Mouse (Mus musculus) midbrain, embryonic 14.5 days (tissue): ENCODE measurements around the gene Hoxc12. TPM values are rescaled to one million over a fixed set of nuclear protein-coding genes. Genes with fewer than 3 reads are reported as not detected.

ENCODE experiments used
- ATAC-seq: fragments of 200-750 bp; cut with Nextera tagmentation; 2 replicates; pipeline ENCODE4 v1.8.0; 2017; ENCODE audit warnings: moderate number of reproducible peaks, moderate library complexity; ENCODE audit not compliant: low FRiP score, low TSS enrichment
- DNase-seq: peaks from one replicate; pipeline ENCODE4 v3.0.0-alpha.2; 2015
- H3K27ac ChIP-seq: fragments of 300-500 bp; sonication (generic); replicated peaks from 2 replicates; pipeline ENCODE4 v1.5.1; 2014; ENCODE audit warnings: mild to moderate bottlenecking, low read depth, low read length, moderate library complexity
- H3K27me3 ChIP-seq: fragments of 300-500 bp; sonication (generic); 2 replicates; pipeline ENCODE4 v1.6.1; 2014; ENCODE audit warnings: low read length, control low read depth, mixed read lengths; ENCODE audit not compliant: control insufficient read depth, insufficient read depth
- H3K36me3 ChIP-seq: fragments of 300-500 bp; sonication (generic); 2 replicates; pipeline ENCODE4 v1.6.1; 2014; ENCODE audit warnings: low read length, control low read depth; ENCODE audit not compliant: control insufficient read depth, insufficient read depth
- H3K4me1 ChIP-seq: fragments of 300-500 bp; sonication (generic); 2 replicates; pipeline ENCODE4 v1.6.1; 2014; ENCODE audit warnings: mild to moderate bottlenecking, antibody characterized with exemption, low read length, control low read depth; ENCODE audit not compliant: control insufficient read depth, insufficient read depth
- H3K4me2 ChIP-seq: fragments of 300-500 bp; sonication (generic); 2 replicates; pipeline ENCODE4 v1.6.1; 2014; ENCODE audit warnings: mild to moderate bottlenecking, low read length, moderate library complexity
- H3K4me3 ChIP-seq: fragments of 300-500 bp; sonication (generic); replicated peaks from 2 replicates; pipeline ENCODE4 v1.5.1; 2014; ENCODE audit warnings: low read depth, low read length
- H3K9ac ChIP-seq: fragments of 300-500 bp; sonication (generic); replicated peaks from 2 replicates; pipeline ENCODE4 v1.6.1; 2014; ENCODE audit warnings: mild to moderate bottlenecking, low read length, moderate library complexity
- H3K9me3 ChIP-seq: fragments of 300-500 bp; sonication (generic); 2 replicates; pipeline ENCODE4 v1.6.1; 2016; ENCODE audit warnings: low read length, control low read depth, mixed read lengths; ENCODE audit not compliant: control insufficient read depth
- WGBS: fragments of 180-500 bp; shearing (Covaris S2); extraction: QIAGEN DNeasy Blood & Tissue Kit; methylation state at CpG from one replicate; pipeline ENCODE4 v1.1.7; 2014; 5-methylcytosine and 5-hydroxymethylcytosine counted together
- polyA plus RNA-seq: library from polyadenylated mRNA; unstranded; fragments of >200 nt; fragmentation: Nextera tagmentation; extraction: Ambion mirVana; gene quantifications from 2 replicates; pipeline ENCODE4 v1.2.1, GENCODE M21; 2014

Gene Hoxc12
- not detected in 2 replicates for polyA plus RNA-seq

- ATAC-seq (no peak), DNase-seq (no peak)
- Histone ChIP-seq H3K27me3 (peaks cover 100% of the 10 kb centered on the region), H3K9me3 (no peaks in the 10 kb centered on the region), H3K36me3 (no peaks in the 10 kb centered on the region), H3K4me1 (no peaks in the 10 kb centered on the region), H3K9ac (no peak within 1 kb of the TSS), H3K4me3 (no peak within 1 kb of the TSS), H3K27ac (no peak within 1 kb of the TSS), H3K4me2 (no peak within 1 kb of the TSS)
- WGBS = 1% methylated on average over 31 of the region's 31 CpGs
These were observed at the start of gene Hoxc12 for GRCm38 (mm10) chr15:102936279-102936972. Gene Hoxc12, plus strand, starts transcription at chr15:102936757.

GRCm38 (mm10) chr15:102895115-102895514, 41.4 kb upstream of the Hoxc12 start:
- H3K9me3 ChIP-seq = no peaks in the 10 kb centered on the region
- H3K4me3 ChIP-seq = no peak overlapping the region
- DNase-seq = no peak
- H3K27me3 ChIP-seq = peaks cover 10% of the 10 kb centered on the region; the same call in 1 of the 2 replicates
- H3K27ac ChIP-seq = no peak overlapping the region
- WGBS = 88% methylated on average over 6 of the region's 6 CpGs
- no peak overlapping the region for H3K9ac ChIP-seq
- H3K36me3 ChIP-seq = no peaks in the 10 kb centered on the region
- no peaks in the 10 kb centered on the region for H3K4me1 ChIP-seq
- H3K4me2 ChIP-seq = no peak overlapping the region
- no peak for ATAC-seq

- ATAC-seq = no peak
- Histone ChIP-seq H3K9me3 (no peaks in the 10 kb centered on the region), H3K9ac (no peak overlapping the region), H3K4me3 (no peak overlapping the region), H3K27me3 (peaks cover 74% of the 10 kb centered on the region), H3K4me2 (no peak overlapping the region), H3K4me1 (no peaks in the 10 kb centered on the region), H3K27ac (no peak overlapping the region), H3K36me3 (no peaks in the 10 kb centered on the region)
- no peak for DNase-seq
- WGBS = 55% methylated on average over 1 of the region's 1 CpGs
These were observed 31.6 kb upstream of the Hoxc12 start for GRCm38 (mm10) chr15:102904946-102905345.

GRCm38 (mm10) chr15:102909536-102909935, 27.0 kb upstream of the Hoxc12 start:
- H3K9me3 ChIP-seq = no peaks in the 10 kb centered on the region
- H3K9ac ChIP-seq = no peak overlapping the region
- DNase-seq = no peak
- H3K4me2 ChIP-seq = no peak overlapping the region
- no peak overlapping the region for H3K27ac ChIP-seq
- H3K4me1 ChIP-seq = no peaks in the 10 kb centered on the region
- no peak for ATAC-seq
- 3% methylated on average over 4 of the region's 4 CpGs for WGBS
- H3K4me3 ChIP-seq = no peak overlapping the region
- H3K27me3 ChIP-seq = peaks cover 94% of the 10 kb centered on the region
- H3K36me3 ChIP-seq = no peaks in the 10 kb centered on the region

- DNase-seq (no peak), ATAC-seq (no peak)
- under 1% methylated on average over 18 of the region's 18 CpGs for WGBS
- no peaks in the 10 kb centered on the region for H3K36me3 ChIP-seq
- no peak overlapping the region for H3K4me3 ChIP-seq
- no peak overlapping the region for H3K9ac ChIP-seq
- H3K4me1 ChIP-seq = no peaks in the 10 kb centered on the region
- H3K27ac ChIP-seq = no peak overlapping the region
- H3K27me3 ChIP-seq = peaks cover 94% of the 10 kb centered on the region
- H3K9me3 ChIP-seq = no peaks in the 10 kb centered on the region
- H3K4me2 ChIP-seq = no peak overlapping the region
These were observed 26.5 kb upstream of the Hoxc12 start for GRCm38 (mm10) chr15:102910038-102910437.

- under 1% methylated on average over 22 of the region's 22 CpGs for WGBS
- Histone ChIP-seq H3K36me3 (no peaks in the 10 kb centered on the region), H3K4me2 (no peak overlapping the region), H3K9ac (no peak overlapping the region), H3K9me3 (no peaks in the 10 kb centered on the region), H3K4me3 (no peak overlapping the region), H3K4me1 (no peaks in the 10 kb centered on the region), H3K27me3 (peaks cover 93% of the 10 kb centered on the region), H3K27ac (no peak overlapping the region)
- ATAC-seq (no peak), DNase-seq (no peak)
These were observed 26.0 kb upstream of the Hoxc12 start for GRCm38 (mm10) chr15:102910496-102911095.

- H3K36me3 ChIP-seq = no peaks in the 10 kb centered on the region
- no peak for ATAC-seq
- H3K4me2 ChIP-seq = no peak overlapping the region
- no peaks in the 10 kb centered on the region for H3K9me3 ChIP-seq
- H3K27me3 ChIP-seq = peaks cover 95% of the 10 kb centered on the region
- no peaks in the 10 kb centered on the region for H3K4me1 ChIP-seq
- no peak overlapping the region for H3K9ac ChIP-seq
- no peak overlapping the region for H3K4me3 ChIP-seq
- H3K27ac ChIP-seq = no peak overlapping the region
- 0% methylated on average over 19 of the region's 19 CpGs for WGBS
- DNase-seq = no peak
These were observed 23.4 kb upstream of the Hoxc12 start for GRCm38 (mm10) chr15:102913038-102913585.

GRCm38 (mm10) chr15:102917972-102918572, 18.5 kb upstream of the Hoxc12 start:
- Histone ChIP-seq H3K36me3 (no peaks in the 10 kb centered on the region), H3K4me2 (no peak overlapping the region), H3K9me3 (no peaks in the 10 kb centered on the region), H3K4me1 (no peaks in the 10 kb centered on the region), H3K9ac (no peak overlapping the region), H3K27ac (no peak overlapping the region), H3K4me3 (no peak overlapping the region), H3K27me3 (peaks cover 97% of the 10 kb centered on the region)
- DNase-seq (no peak), ATAC-seq (no peak)
- WGBS = 1% methylated on average over 20 of the region's 20 CpGs
